Mouse (Mus musculus) embryonic facial prominence, embryonic 11.5 days (tissue): Measurements from ENCODE around the gene Gabarapl1. TPM values are rescaled to one million over a fixed set of nuclear protein-coding genes. Genes with fewer than 3 reads are reported as not detected.

Source experiments
- ATAC-seq: fragments of 200-750 bp; cut with Nextera tagmentation; replicated peaks from 2 replicates; pipeline ENCODE4 v1.8.0; 2017; ENCODE audit warnings: low read depth; ENCODE audit not compliant: insufficient number of reproducible peaks, low FRiP score, low TSS enrichment
- DNase-seq: peaks from one replicate; pipeline ENCODE4 v3.0.0-alpha.2; 2015; ENCODE audit warnings: low spot score
- H3K27ac ChIP-seq: fragments of 300-500 bp; sonication (generic); replicated peaks from 2 replicates; pipeline ENCODE4 v1.5.1; 2014; ENCODE audit warnings: mild to moderate bottlenecking, low read depth, low read length, control low read depth
- H3K27me3 ChIP-seq: fragments of 300-500 bp; sonication (generic); 2 replicates; pipeline ENCODE4 v1.6.1; 2014; ENCODE audit warnings: mild to moderate bottlenecking, low read length, moderate library complexity, mixed read lengths; ENCODE audit not compliant: control insufficient read depth, insufficient read depth
- H3K36me3 ChIP-seq: fragments of 300-500 bp; sonication (generic); replicated peaks from 2 replicates; pipeline ENCODE4 v1.6.1; 2014; ENCODE audit warnings: low read depth, mild to moderate bottlenecking, low read length, moderate library complexity, mixed read lengths; ENCODE audit not compliant: control insufficient read depth, insufficient read depth
- H3K4me1 ChIP-seq: fragments of 300-500 bp; sonication (generic); 2 replicates; pipeline ENCODE4 v1.6.1; 2014; ENCODE audit warnings: low read length, mixed read lengths; ENCODE audit not compliant: control insufficient read depth, insufficient read depth
- H3K4me2 ChIP-seq: fragments of 300-500 bp; sonication (generic); 2 replicates; pipeline ENCODE4 v1.6.1; 2014; ENCODE audit warnings: low read depth, mild to moderate bottlenecking, control low read depth, low read length, moderate library complexity
- H3K4me3 ChIP-seq: fragments of 300-500 bp; sonication (generic); 2 replicates; pipeline ENCODE4 v1.5.1; 2014; ENCODE audit warnings: low read depth, low read length, control low read depth
- H3K9ac ChIP-seq: fragments of 300-500 bp; sonication (generic); replicated peaks from 2 replicates; pipeline ENCODE4 v1.6.1; 2014; ENCODE audit warnings: mild to moderate bottlenecking, control low read depth, low read length
- H3K9me3 ChIP-seq: fragments of 300-500 bp; sonication (generic); replicated peaks from 2 replicates; pipeline ENCODE4 v1.6.1; 2016; ENCODE audit warnings: mild to moderate bottlenecking, low read length, inconsistent platforms, mixed read lengths; ENCODE audit not compliant: control insufficient read depth
- WGBS: fragments of 180-500 bp; shearing (Covaris S2); extraction: QIAGEN DNeasy Blood & Tissue Kit; methylation state at CpG from one replicate; pipeline ENCODE4 v1.1.7; 2014; 5-methylcytosine and 5-hydroxymethylcytosine counted together
- polyA plus RNA-seq: library from polyadenylated mRNA; unstranded; fragments of >200 nt; fragmentation: Nextera tagmentation; extraction: Ambion mirVana; gene quantifications from 2 replicates; pipeline ENCODE4 v1.2.1, GENCODE M21; 2014

Gabarapl1 gene
- polyA plus RNA-seq, 1 experiment from 2014 or later = 17.5 TPM

GRCm38 (mm10) chr6:129559641-129560027 is 26.7 kb downstream of the Gabarapl1 start:
- 59% methylated on average over 4 of the region's 4 CpGs for WGBS
- Histone ChIP-seq H3K9ac (no peak overlapping the region), H3K4me3 (no peak overlapping the region), H3K9me3 (no peaks in the 10 kb centered on the region), H3K4me1 (no peaks in the 10 kb centered on the region), H3K27ac (no peak overlapping the region), H3K36me3 (no peaks in the 10 kb centered on the region), H3K4me2 (no peak overlapping the region), H3K27me3 (no peaks in the 10 kb centered on the region)
- no peak for ATAC-seq
- no peak for DNase-seq

- no peak for DNase-seq
- Histone ChIP-seq H3K27me3 (no peaks in the 10 kb centered on the region), H3K27ac (no peak overlapping the region), H3K9me3 (no peaks in the 10 kb centered on the region), H3K9ac (no peak overlapping the region), H3K36me3 (no peaks in the 10 kb centered on the region), H3K4me3 (no peak overlapping the region), H3K4me1 (no peaks in the 10 kb centered on the region), H3K4me2 (no peak overlapping the region)
- 90% methylated on average over 2 of the region's 2 CpGs for WGBS
- ATAC-seq = no peak
Observed at GRCm38 (mm10) chr6:129565257-129565656, 32.3 kb downstream of the Gabarapl1 start.

- no peaks in the 10 kb centered on the region for H3K27me3 ChIP-seq
- H3K27ac ChIP-seq = no peak overlapping the region
- no peaks in the 10 kb centered on the region for H3K36me3 ChIP-seq
- 38% methylated on average over 2 of the region's 2 CpGs for WGBS
- no peak overlapping the region for H3K4me2 ChIP-seq
- no peaks in the 10 kb centered on the region for H3K9me3 ChIP-seq
- no peak overlapping the region for H3K9ac ChIP-seq
- DNase-seq (no peak), ATAC-seq (no peak)
- no peak overlapping the region for H3K4me3 ChIP-seq
- H3K4me1 ChIP-seq = no peaks in the 10 kb centered on the region
Observed at GRCm38 (mm10) chr6:129575315-129575714, 42.4 kb downstream of the Gabarapl1 start.

GRCm38 (mm10) chr6:129577605-129578004 is 44.6 kb downstream of the Gabarapl1 start, which contains the start of gene Klre1:
Klre1 (plus strand) TSS chr6:129577905.
- 90% methylated on average over 8 of the region's 8 CpGs for WGBS
- no peak for DNase-seq
- H3K4me3 ChIP-seq = no peak within 1 kb of the TSS

GRCm38 (mm10) chr6:129581274-129581673 is 48.3 kb downstream of the Gabarapl1 start:
- Histone ChIP-seq H3K4me1 (no peaks in the 10 kb centered on the region), H3K27ac (no peak overlapping the region), H3K36me3 (no peaks in the 10 kb centered on the region), H3K9me3 (no peaks in the 10 kb centered on the region), H3K9ac (no peak overlapping the region), H3K4me3 (no peak overlapping the region), H3K4me2 (no peak overlapping the region), H3K27me3 (no peaks in the 10 kb centered on the region)
- WGBS = 68% methylated on average over 4 of the region's 4 CpGs
- DNase-seq (no peak), ATAC-seq (no peak)

More at GRCm38 (mm10) chr6:129577605-129578004, 44.6 kb downstream of the Gabarapl1 start, which contains the start of gene Klre1:
- Histone ChIP-seq H3K9ac (no peak within 1 kb of the TSS), H3K27me3 (no peaks in the 10 kb centered on the region), H3K9me3 (no peaks in the 10 kb centered on the region), H3K36me3 (no peaks in the 10 kb centered on the region), H3K4me1 (no peaks in the 10 kb centered on the region), H3K4me2 (no peak within 1 kb of the TSS), H3K27ac (no peak within 1 kb of the TSS)
- ATAC-seq = no peak

GRCm38 (mm10) chr6:129581896-129582295 is 48.9 kb downstream of the Gabarapl1 start:
- Histone ChIP-seq H3K9ac (no peak overlapping the region), H3K27ac (no peak overlapping the region), H3K27me3 (no peaks in the 10 kb centered on the region), H3K36me3 (no peaks in the 10 kb centered on the region), H3K4me3 (no peak overlapping the region), H3K4me1 (no peaks in the 10 kb centered on the region), H3K9me3 (no peaks in the 10 kb centered on the region), H3K4me2 (no peak overlapping the region)
- DNase-seq = no peak
- WGBS = 78% methylated on average over 4 of the region's 4 CpGs
- ATAC-seq = no peak

- H3K4me1 ChIP-seq = no peaks in the 10 kb centered on the region
- H3K36me3 ChIP-seq = no peaks in the 10 kb centered on the region
- 80% methylated on average over 3 of the region's 3 CpGs for WGBS
- H3K4me3 ChIP-seq = no peak overlapping the region
- ATAC-seq (no peak), DNase-seq (no peak)
- no peak overlapping the region for H3K9ac ChIP-seq
- H3K27me3 ChIP-seq = no peaks in the 10 kb centered on the region
- H3K27ac ChIP-seq = no peak overlapping the region
- H3K9me3 ChIP-seq = no peaks in the 10 kb centered on the region
- no peak overlapping the region for H3K4me2 ChIP-seq
Observed at GRCm38 (mm10) chr6:129583014-129583413, 50.1 kb downstream of the Gabarapl1 start.

- ATAC-seq (no peak), DNase-seq (no peak)
- Histone ChIP-seq H3K9me3 (no peaks in the 10 kb centered on the region), H3K9ac (no peak within 1 kb of the TSS), H3K4me2 (no peak within 1 kb of the TSS), H3K36me3 (no peaks in the 10 kb centered on the region), H3K4me3 (no peak within 1 kb of the TSS), H3K27me3 (no peaks in the 10 kb centered on the region), H3K27ac (no peak within 1 kb of the TSS), H3K4me1 (no peaks in the 10 kb centered on the region)
- 84% methylated on average over 3 of the region's 3 CpGs for WGBS
Observed at GRCm38 (mm10) chr6:129591508-129591907, 58.5 kb downstream of the Gabarapl1 start, which contains the start of gene Klrd1. Klrd1 (plus strand) TSS chr6:129591782.
